Mouse (Mus musculus): ENCODE results near the gene Lin9.

- TF ChIP-seq CTCF (IDR thresholded peaks at IDR 0.05; ENCODE audit: control insufficient read depth, insufficient read depth, low read length), result no peak
- no peak for TF ChIP-seq POLR2A (IDR thresholded peaks at IDR 0.05; ENCODE audit: borderline replicate concordance, control insufficient read depth, low read depth, low read length)
Measured at GRCm38 (mm10) chr1:180601806-180602205, 39.1 kb upstream of the Lin9 start.

Measured in bone marrow, adult 2 months (tissue).